Mouse (Mus musculus) cerebellum, adult 2 months (tissue): ENCODE results near the gene Pak4.

Source experiments
- CTCF ChIP-seq: fragments of 200-500 bp; IDR thresholded peaks from 2 replicates; pipeline ENCODE4 v1.5.1; 2011; ENCODE audit warnings: low read depth, mild to moderate bottlenecking, control low read depth, low read length, moderate library complexity, borderline replicate concordance; ENCODE audit not compliant: insufficient read depth
- POLR2A ChIP-seq: fragments of 200-500 bp; IDR thresholded peaks from 2 replicates; pipeline ENCODE4 v1.6.1; 2011; ENCODE audit warnings: low read length, control low read depth, borderline replicate concordance; ENCODE audit not compliant: insufficient read depth

GRCm38 (mm10) chr7:28596436-28597276 is 1.3 kb downstream of the Pak4 start:
- no peak for TF ChIP-seq CTCF
- no peak for TF ChIP-seq POLR2A
